8 mouse cellular contexts compared by ENCODE assay signal in genomic region chr4:146610774-146611400, GRCm38 (mm10). TPM values are rescaled to one million over a fixed set of nuclear protein-coding genes. Genes with fewer than 3 reads are reported as not detected.
DNase-seq lines count a peak whose midpoint lies in the region; ATAC-seq and TF ChIP-seq lines count a peak whose summit lies in the region.
"Not testable (repeated sequence)": the region's sequence is repeated elsewhere in the genome, so short reads cannot be mapped to it uniquely, and the experiment has no call there.
"Had no signal": no experiment of that assay in that cellular context is flagged by ENCODE, and none has a peak within 500 bp of the region (broad histone marks: within the 10 kb centered on the region; RNA-seq: fewer than 3 reads in every experiment).

Gene Zfp993, plus strand, starts transcription at chr4:146610961.

- not testable (repeated sequence) for H3K36me3 ChIP-seq in intestine, embryonic 15.5 days; liver, embryonic 13.5 days

- not testable (repeated sequence) for TF ChIP-seq POLR2A in embryonic fibroblast, embryonic 13.5 days (IDR thresholded peaks at IDR 0.05; ENCODE audit: low read depth, low read length)

- H3K27me3 ChIP-seq in intestine, embryonic 15.5 days (replicated peaks); liver, embryonic 13.5 days: not testable (repeated sequence)

- H3K4me1 ChIP-seq in embryonic fibroblast, embryonic 13.5 days (ENCODE audit: control insufficient read depth, insufficient read depth, low read length); intestine, embryonic 15.5 days (replicated peaks); liver, embryonic 13.5 days (replicated peaks): not testable (repeated sequence)

- H3K27ac ChIP-seq in embryonic fibroblast, embryonic 13.5 days (ENCODE audit: insufficient read depth, low read length); intestine, embryonic 15.5 days; liver, embryonic 13.5 days: not testable (repeated sequence)

- H3K4me2 ChIP-seq in intestine, embryonic 15.5 days (replicated peaks); liver, embryonic 13.5 days: not testable (repeated sequence)

- no CpG with 5 or more reads among the region's 14 CpGs for WGBS in intestine, embryonic 15.5 days
- no CpG with 5 or more reads among the region's 14 CpGs for WGBS in liver, embryonic 13.5 days (ENCODE audit: insufficient replicate concordance)

- not testable (repeated sequence) for TF ChIP-seq CTCF in embryonic fibroblast, embryonic 13.5 days (IDR thresholded peaks at IDR 0.05; ENCODE audit: borderline replicate concordance, insufficient read depth, low read length)

- peak; percentile 87 for ATAC-seq in activated CD4-positive, CD25-positive, alpha-beta regulatory T cell, adult 4 months
- peak; percentile 25; the same call in 1 of the 2 replicates for ATAC-seq in intestine, embryonic 15.5 days
- peak; percentile 61 for ATAC-seq in liver, embryonic 13.5 days (ENCODE audit: low read depth)
- ATAC-seq in megakaryocyte, adult 5-6 weeks (ENCODE audit: poor library complexity, severe bottlenecking), result peak; percentile 100
- 0 out of 2 replicates have a peak, but pooled peaks have one; percentile 30 for ATAC-seq in neutrophil, adult 5-6 weeks (ENCODE audit: extremely low read depth, insufficient number of reproducible peaks, low FRiP score, poor library complexity, severe bottlenecking)

- H3K9ac ChIP-seq in intestine, embryonic 15.5 days; liver, embryonic 13.5 days: not testable (repeated sequence)

- H3K9me3 ChIP-seq in intestine, embryonic 15.5 days; liver, embryonic 13.5 days (replicated peaks): not testable (repeated sequence)

- DNase-seq in heart, adult 18-20 months; liver, embryonic 13.5 days: not testable (repeated sequence)

- not testable (repeated sequence) for H3K4me3 ChIP-seq in embryonic fibroblast, embryonic 13.5 days (ENCODE audit: insufficient read depth, low read length); intestine, embryonic 15.5 days (replicated peaks); liver, embryonic 13.5 days (replicated peaks)

RNA-seq across cellular contexts. Expression of gene Zfp993, which starts in this region (rescaled TPM):
- 10 to 100 TPM in 1 of 2 experiments, 1 to 10 TPM in 1; 3.0 to 11.9 TPM for polyA plus RNA-seq in activated CD4-positive, CD25-positive, alpha-beta regulatory T cell, adult 4 months (2017; shearing (Covaris generic))
- polyA plus RNA-seq in embryonic fibroblast, embryonic 13.5 days (2011; ENCODE audit: insufficient read length, low read depth, missing spikeins), result 16.3 and 34.2 TPM in 2 replicates
- total RNA-seq in heart, adult 18-20 months (2021), result 10 to 100 TPM; 10.1 to 16.3 TPM
- 3.8 and 4.9 TPM in 2 replicates for polyA plus RNA-seq in intestine, embryonic 15.5 days (2015; fragmentation: Nextera tagmentation; extraction: Ambion mirVana)
- 2.0 and 2.1 TPM in 2 replicates for polyA plus RNA-seq in liver, embryonic 13.5 days (2015; fragmentation: Nextera tagmentation; extraction: Ambion mirVana)
- 61.2 and 72.5 TPM in 2 replicates for total RNA-seq in megakaryocyte, adult 5-6 weeks (2015)
- 20.3 and 20.6 TPM in 2 replicates for total RNA-seq in megakaryocyte, adult 5-6 weeks (2017)
- 2.4 TPM in 1 of 2 replicates, not detected in the other for total RNA-seq in neutrophil, adult 5-6 weeks (2017)
- polyA plus RNA-seq: adrenal gland, adult 2 months had no signal

Comparison
In these comparisons a context has a peak if more than half of its experiments do, and no peak if none do; other contexts are left out.
1. ATAC-seq: peak in every context shown above with its lines; median percentile 100 in megakaryocyte, adult 5-6 weeks; 87 in activated CD4-positive, CD25-positive, alpha-beta regulatory T cell, adult 4 months; 61 in liver, embryonic 13.5 days; 30 in neutrophil, adult 5-6 weeks; 25 in intestine, embryonic 15.5 days.